Comparison of ENCODE assay signal across 8 mouse cellular contexts in the genomic region with DNA sequence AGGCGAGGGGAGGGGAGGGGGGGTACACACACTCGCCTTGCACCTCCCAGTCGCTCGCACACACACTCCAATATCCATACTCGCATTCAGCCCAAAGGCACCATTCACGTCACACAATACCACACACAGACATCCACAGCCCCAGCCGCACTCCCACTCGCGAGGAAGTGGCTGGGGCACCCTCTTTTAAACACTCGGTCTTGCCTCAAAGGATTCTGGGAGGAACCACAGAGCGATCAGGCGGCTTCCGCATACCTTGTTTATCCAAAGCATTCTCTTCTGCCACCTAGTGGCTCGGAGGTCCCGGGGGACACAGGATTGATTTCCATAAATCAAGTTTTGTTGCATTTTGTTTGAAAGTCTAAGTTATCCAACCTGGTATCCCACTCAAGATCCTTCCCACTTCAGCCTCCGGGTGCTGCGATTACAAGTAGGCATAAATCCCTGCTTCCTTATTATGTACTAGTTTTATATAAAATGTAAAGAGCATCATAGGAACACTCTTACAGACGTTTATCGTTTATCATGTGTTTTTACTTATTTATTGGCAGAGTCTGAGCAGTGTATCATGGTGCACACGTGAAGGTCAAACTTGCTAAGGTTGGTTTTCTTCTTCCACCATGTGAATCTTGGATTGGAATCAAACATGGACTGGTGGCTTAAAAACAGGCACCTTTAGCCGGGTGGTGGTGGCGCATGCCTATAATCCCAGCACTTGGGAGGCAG. TPM values are rescaled to one million over a fixed set of nuclear protein-coding genes. Genes with fewer than 3 reads are reported as not detected.
DNase-seq lines count a peak whose midpoint lies in the region; ATAC-seq lines count a peak whose summit lies in the region.

No protein-coding gene starts in this region.

- H3K9ac ChIP-seq in hindbrain, embryonic 16.5 days (ENCODE audit: low read depth, low read length): peak overlapping the region; percentile 95

- peaks cover 6% of the 10 kb centered on the region for H3K4me1 ChIP-seq in hindbrain, embryonic 16.5 days (ENCODE audit: control insufficient read depth, insufficient read depth, low read depth, low read length)

- DNase-seq in T-cell, adult 2 months (ENCODE audit: low spot score): peak; percentile 97
- DNase-seq in cerebellum, postnatal 36 days: peak; percentile 92 to 95
- peak; percentile 93 to 96 for DNase-seq in frontal cortex, postnatal 36 days (ENCODE audit: low spot score in 2 of 2)
- DNase-seq in left cerebral cortex, adult 18-20 months (ENCODE audit: low spot score in 2 of 2): peak; percentile 93 to 96
- DNase-seq in right cerebral cortex, adult 18-20 months: peak; percentile 95
- DNase-seq in urinary bladder, postnatal 10 days (ENCODE audit: low spot score): peak; percentile 69

- peak overlapping the region; percentile 85 for H3K4me2 ChIP-seq in hindbrain, embryonic 16.5 days (ENCODE audit: low read length)

- H3K36me3 ChIP-seq in hindbrain, embryonic 16.5 days (ENCODE audit: control insufficient read depth, insufficient read depth, low read length): peaks cover 19% of the 10 kb centered on the region
- H3K36me3 ChIP-seq in macrophage (ENCODE audit: inconsistent target): peaks cover 29% of the 10 kb centered on the region; the same call in 1 of the 2 replicates

- ATAC-seq in hindbrain, embryonic 16.5 days: peak; percentile 95

- H3K9me3 ChIP-seq in hindbrain, embryonic 16.5 days (ENCODE audit: control insufficient read depth, low read length): no peaks in the 10 kb centered on the region

- no peaks in the 10 kb centered on the region for H3K79me2 ChIP-seq in macrophage (ENCODE audit: inconsistent target)

- WGBS in hindbrain, embryonic 16.5 days: 20% methylated on average over 19 of the region's 22 CpGs
- WGBS in macrophage (ENCODE audit: missing documents): 17% methylated on average over 22 of the region's 22 CpGs

- peak overlapping the region; percentile 76 for H3K4me3 ChIP-seq in hindbrain, embryonic 16.5 days (ENCODE audit: low read length)
- H3K4me3 ChIP-seq in macrophage (ENCODE audit: inconsistent target): peak overlapping the region; percentile 59

- peak overlapping the region; percentile 89 for H3K27ac ChIP-seq in hindbrain, embryonic 16.5 days (ENCODE audit: low read depth, low read length)
- peak overlapping the region; percentile 48 for H3K27ac ChIP-seq in macrophage

- no peaks in the 10 kb centered on the region for H3K27me3 ChIP-seq in hindbrain, embryonic 16.5 days (replicated peaks; ENCODE audit: control insufficient read depth, insufficient read depth, low read length)

RNA-seq across cellular contexts. Expression of gene Tmem167b, which starts 7.5 kb away (rescaled TPM):
- 51.0 and 54.3 TPM in 2 replicates for polyA plus RNA-seq in hindbrain, embryonic 16.5 days (2015; fragmentation: Nextera tagmentation; extraction: Ambion mirVana)
- 10 to 100 TPM; 45.2 to 45.4 TPM for total RNA-seq in left cerebral cortex, adult 18-20 months (2021)
- 10 to 100 TPM in 10 of 26 experiments, 1 to 10 TPM in 16; 3.2 to 17.5 (median 9.7) TPM for total RNA-seq in macrophage (2018; cell fraction: chromatin; rRNA removed)
- total RNA-seq in macrophage (2018; cell fraction: cytosol; rRNA removed): 10 to 100 TPM; 38.0 to 74.0 (median 55.2) TPM
- total RNA-seq in macrophage (2018; cell fraction: nucleus; rRNA removed): 10 to 100 TPM; 12.5 to 54.4 (median 29.0) TPM
- 40.7 to 43.1 TPM (median 41.5 TPM) in 3 replicates for polyA plus RNA-seq in macrophage (2018)

RNA-seq across cellular contexts. Expression of gene Taf13, which starts 16.7 kb away (rescaled TPM):
- 46.7 and 52.4 TPM in 2 replicates for polyA plus RNA-seq in hindbrain, embryonic 16.5 days (2015; fragmentation: Nextera tagmentation; extraction: Ambion mirVana)
- total RNA-seq in left cerebral cortex, adult 18-20 months (2021): 10 to 100 TPM; 21.2 to 24.1 TPM
- total RNA-seq in macrophage (2018; cell fraction: chromatin; rRNA removed): 10 to 100 TPM in 18 of 26 experiments, 1 to 10 TPM in 8; 3.0 to 25.1 (median 11.8) TPM
- total RNA-seq in macrophage (2018; cell fraction: cytosol; rRNA removed): 10 to 100 TPM; 16.7 to 33.0 (median 24.2) TPM
- 10 to 100 TPM in 21 of 26 experiments, 1 to 10 TPM in 5; 7.1 to 26.2 (median 15.1) TPM for total RNA-seq in macrophage (2018; cell fraction: nucleus; rRNA removed)
- 23.0 to 37.5 TPM (median 26.9 TPM) in 3 replicates for polyA plus RNA-seq in macrophage (2018)

RNA-seq across cellular contexts. Expression of gene 5330417C22Rik, which starts 18.4 kb away (rescaled TPM):
- polyA plus RNA-seq in hindbrain, embryonic 16.5 days (2015; fragmentation: Nextera tagmentation; extraction: Ambion mirVana): 16.0 and 18.5 TPM in 2 replicates
- 10 to 100 TPM; 30.6 to 30.9 TPM for total RNA-seq in left cerebral cortex, adult 18-20 months (2021)
- total RNA-seq in macrophage (2018; cell fraction: chromatin; rRNA removed): 1 to 10 TPM in 1 of 26 experiments, under 1 TPM in 2, not detected in 23; 0.14 to 1.5 (median 0.22) TPM
- under 1 TPM in 2 of 26 experiments, not detected in 24; 0.06 to 0.11 TPM for total RNA-seq in macrophage (2018; cell fraction: cytosol; rRNA removed)
- under 1 TPM in 2 of 26 experiments, not detected in 24; 0.06 to 0.12 TPM for total RNA-seq in macrophage (2018; cell fraction: nucleus; rRNA removed)
- polyA plus RNA-seq in macrophage (2018): not detected in 3 replicates

RNA-seq across cellular contexts. Expression of gene 1700013F07Rik, which starts 20.8 kb away (rescaled TPM):
- 1.9 and 2.7 TPM in 2 replicates for polyA plus RNA-seq in hindbrain, embryonic 16.5 days (2015; fragmentation: Nextera tagmentation; extraction: Ambion mirVana)
- total RNA-seq in left cerebral cortex, adult 18-20 months (2021): 1 to 10 TPM in 1 of 2 experiments, under 1 TPM in 1; 1.00 to 2.8 TPM
- total RNA-seq in macrophage (2018; cell fraction: chromatin; rRNA removed): not detected
- total RNA-seq in macrophage (2018; cell fraction: cytosol; rRNA removed): not detected
- not detected for total RNA-seq in macrophage (2018; cell fraction: nucleus; rRNA removed)
- not detected in 3 replicates for polyA plus RNA-seq in macrophage (2018)

RNA-seq across cellular contexts. Expression of gene Wdr47, which starts 36.3 kb away (rescaled TPM):
- 103 and 108 TPM in 2 replicates for polyA plus RNA-seq in hindbrain, embryonic 16.5 days (2015; fragmentation: Nextera tagmentation; extraction: Ambion mirVana)
- total RNA-seq in left cerebral cortex, adult 18-20 months (2021): 100 to 1,000 TPM; 123 to 138 TPM
- total RNA-seq in macrophage (2018; cell fraction: chromatin; rRNA removed): 10 to 100 TPM in 22 of 26 experiments, 1 to 10 TPM in 4; 6.5 to 53.0 (median 21.2) TPM
- total RNA-seq in macrophage (2018; cell fraction: cytosol; rRNA removed): 1 to 10 TPM; 2.5 to 9.9 (median 5.4) TPM
- 10 to 100 TPM in 17 of 26 experiments, 1 to 10 TPM in 9; 4.2 to 23.9 (median 11.9) TPM for total RNA-seq in macrophage (2018; cell fraction: nucleus; rRNA removed)
- 4.4 to 5.8 TPM (median 5.8 TPM) in 3 replicates for polyA plus RNA-seq in macrophage (2018)

Comparison
In these comparisons a context has a peak if more than half of its experiments do, and no peak if none do; other contexts are left out.
1. Peak in every context shown above with its lines: DNase-seq, ATAC-seq, H3K4me3 ChIP-seq and H3K27ac ChIP-seq.
2. RNA of gene 5330417C22Rik, which starts 18.4 kb away (polyA plus RNA-seq): 16.0 to 18.5 TPM in hindbrain, embryonic 16.5 days; not detected in macrophage; every median in the first group is over 10 times any median in the second.